Mouse (Mus musculus): ENCODE results near the gene B3gnt7.
"Not testable (repeated sequence)": the region's sequence is repeated elsewhere in the genome, so short reads cannot be mapped to it uniquely, and the experiment has no call there.

B3gnt7 gene

DNA sequence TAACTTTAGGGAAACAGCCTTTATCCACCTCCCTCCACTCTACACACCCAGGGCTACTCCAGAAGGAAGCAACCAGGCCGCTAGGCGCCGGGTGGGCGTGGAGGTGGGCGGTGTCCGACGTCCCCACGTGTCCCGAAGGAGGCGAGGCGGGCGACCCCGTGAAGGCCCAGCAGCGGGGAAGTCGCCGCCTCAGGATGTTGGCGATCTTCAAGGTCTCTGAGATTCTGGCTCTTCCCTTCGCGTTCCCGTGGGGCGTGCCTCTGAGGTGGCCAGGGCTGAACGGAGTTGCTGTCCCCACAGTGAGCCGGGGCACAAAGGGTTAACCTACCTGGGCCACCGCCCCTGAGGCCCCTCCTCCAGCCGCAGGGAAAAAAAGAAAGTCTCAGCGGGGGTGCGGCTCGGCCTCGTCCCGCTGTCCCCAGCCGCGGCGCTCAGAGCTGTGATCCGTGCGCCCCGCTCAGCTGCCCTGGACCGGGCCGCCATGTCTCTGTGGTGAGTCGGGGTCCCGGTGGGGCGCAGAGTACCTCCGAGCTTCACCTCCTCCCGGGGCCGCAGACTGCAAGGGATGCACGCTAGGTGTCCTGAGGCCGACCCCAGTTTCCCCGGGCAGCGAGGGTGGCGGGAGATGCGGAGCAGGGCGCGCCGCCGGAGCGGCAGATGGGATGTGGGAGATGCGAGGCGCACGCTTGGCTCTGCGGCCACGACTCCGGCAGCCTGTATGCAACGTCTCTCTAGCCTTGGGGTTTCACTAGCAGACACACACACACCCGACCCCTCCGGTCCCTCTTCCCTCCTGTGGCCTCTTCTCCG is 636 bp downstream of the B3gnt7 start:
- DNase-seq: peak; percentile 77

DNA sequence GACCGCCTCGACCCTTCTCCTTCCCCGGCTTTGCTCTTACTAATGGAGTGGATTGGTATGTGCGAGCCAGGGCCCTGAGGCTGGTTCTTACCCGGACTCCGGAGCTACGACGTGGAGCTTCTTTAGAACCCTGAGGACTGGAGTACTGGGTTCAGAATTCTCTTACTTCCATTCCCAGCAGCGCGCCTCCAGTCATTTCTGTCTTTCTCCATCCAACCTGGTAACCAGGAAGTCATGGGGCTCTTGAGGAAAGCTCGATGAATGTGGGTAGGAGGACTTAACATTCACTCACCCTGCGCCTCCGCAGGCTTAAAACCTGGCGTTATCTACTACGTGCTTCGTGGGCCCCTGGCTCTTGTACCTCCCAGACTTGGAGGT is 1.2 kb downstream of the B3gnt7 start:
- DNase-seq: peak; percentile 15

DNA sequence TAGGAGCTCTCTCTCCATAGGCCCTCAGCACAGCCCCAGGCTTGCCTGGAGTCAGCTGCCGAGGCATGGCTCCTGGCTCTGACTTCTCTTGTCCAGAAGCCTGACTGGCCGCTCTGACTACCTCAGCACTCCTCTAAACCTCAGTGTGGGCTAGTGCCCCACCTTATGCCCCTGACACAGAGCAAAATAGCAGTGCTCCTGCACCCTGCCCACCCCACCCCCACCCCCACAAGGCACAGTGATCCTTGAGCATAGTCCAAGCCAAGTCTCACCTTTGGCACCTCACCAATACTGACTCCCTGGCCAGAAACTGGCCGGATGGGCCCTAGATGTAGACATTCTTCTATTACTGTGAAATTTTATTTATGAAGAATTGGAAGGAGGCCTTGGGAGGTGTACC is 4.1 kb downstream of the B3gnt7 start:
- DNase-seq: no peak

GRCm38 (mm10) chr1:86307177-86307762 is 4.6 kb downstream of the B3gnt7 start:
- DNase-seq: no peak

DNA sequence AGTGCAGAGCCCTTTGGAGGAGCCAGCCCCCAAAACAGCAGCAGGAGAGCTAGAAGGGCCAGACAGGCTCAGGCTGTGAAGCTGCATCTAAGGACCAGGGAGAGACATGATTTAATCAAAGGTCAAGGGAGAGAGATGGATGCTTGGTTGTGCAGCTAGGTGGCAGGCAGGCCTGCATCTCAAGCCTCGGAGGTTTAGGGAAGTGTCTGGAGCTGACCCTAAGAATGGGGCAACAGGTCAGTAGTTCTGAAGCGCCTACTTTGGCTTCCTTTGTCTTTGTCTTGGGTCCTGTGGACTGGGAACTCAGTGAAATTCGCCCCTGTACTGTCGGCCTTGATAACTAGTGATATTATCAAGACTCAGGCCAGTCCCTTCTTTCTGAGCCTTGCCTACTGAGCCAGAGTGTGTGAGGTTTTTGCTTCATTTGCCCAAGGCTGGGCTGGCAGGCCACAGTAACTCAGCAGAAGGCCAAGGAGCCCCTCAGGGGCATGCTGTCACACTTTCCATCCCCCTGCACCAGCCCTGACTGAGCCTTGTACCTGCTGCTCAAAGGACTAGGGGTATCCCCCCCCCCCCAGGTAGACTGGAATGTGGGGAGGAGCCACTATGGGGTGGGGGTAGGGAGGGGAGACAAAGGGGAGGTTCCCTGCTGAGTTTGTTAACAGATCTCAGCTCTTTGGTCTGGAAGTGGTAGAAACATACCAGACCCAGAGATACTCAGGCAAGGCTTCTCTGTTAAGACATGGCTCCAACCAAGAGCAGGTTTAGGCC is 5.4 kb downstream of the B3gnt7 start:
- no peak for DNase-seq

DNA sequence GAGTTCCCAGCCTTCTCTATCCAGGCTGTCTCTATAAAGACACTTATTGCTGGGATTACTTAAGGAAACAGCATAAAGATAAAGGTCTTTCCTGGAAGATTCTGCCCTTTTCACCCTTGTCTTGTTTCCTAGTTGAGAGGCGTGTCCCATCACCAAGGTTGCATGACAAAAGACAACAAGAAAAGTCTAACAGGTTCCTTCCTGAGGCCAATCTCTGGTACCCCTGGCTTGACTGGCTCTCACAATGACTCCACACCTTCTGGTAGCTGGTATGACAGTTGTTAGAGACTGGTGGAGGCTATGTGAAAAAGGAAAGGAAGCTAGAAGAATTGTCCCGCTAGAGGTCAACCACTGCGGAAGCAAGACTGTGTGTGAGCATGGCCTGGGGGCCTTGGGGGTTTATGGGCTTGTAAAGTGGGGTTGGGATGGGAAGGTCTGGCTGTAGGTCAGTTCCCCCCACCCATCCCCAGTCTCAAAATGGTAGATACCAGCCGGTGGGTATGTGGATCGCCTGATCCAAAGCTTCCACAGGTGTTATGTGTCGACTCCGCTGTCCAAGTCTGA is 6.7 kb downstream of the B3gnt7 start:
- no peak for DNase-seq

DNA sequence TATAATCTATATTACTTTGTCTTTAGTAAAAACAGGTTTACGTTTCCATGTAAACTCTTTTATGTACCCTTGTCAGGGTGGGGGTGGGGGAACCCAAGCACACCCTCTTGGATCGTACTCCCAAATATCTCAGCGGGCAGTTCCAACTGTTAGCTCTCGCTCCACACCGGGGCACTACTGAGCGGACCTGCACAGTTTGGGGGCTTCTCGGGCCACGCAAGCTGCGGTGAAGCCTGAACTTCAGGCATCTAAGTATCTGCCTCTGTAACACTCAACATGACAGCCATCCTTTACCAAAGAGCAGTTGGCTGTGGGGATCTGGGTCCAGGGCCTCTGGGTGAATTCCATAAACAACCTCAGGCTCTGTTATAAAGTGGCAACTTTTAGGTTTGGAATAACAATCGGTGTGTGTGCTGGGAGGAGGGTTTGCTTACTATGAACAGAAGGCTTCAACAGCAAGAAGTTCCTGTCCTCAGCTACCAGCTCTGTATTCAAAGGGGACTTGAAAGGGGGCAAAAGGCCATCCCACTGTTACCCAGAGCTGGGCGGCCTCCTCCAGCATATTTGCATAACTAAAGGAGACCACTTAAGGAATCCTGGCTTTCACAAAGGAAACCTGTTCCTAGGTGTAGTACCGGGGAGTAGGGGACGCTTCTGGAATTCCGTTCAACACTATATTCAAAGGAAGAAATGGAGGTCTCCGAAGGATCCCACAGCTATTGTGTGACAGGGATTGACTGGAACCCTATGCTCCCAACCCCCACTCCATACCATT is 8.1 kb downstream of the B3gnt7 start:
- no peak for DNase-seq

- no peak for DNase-seq
Measured at GRCm38 (mm10) chr1:86311467-86312005, 8.9 kb downstream of the B3gnt7 start.

GRCm38 (mm10) chr1:86312269-86312668 is 9.6 kb downstream of the B3gnt7 start:
- DNase-seq: no peak

DNA sequence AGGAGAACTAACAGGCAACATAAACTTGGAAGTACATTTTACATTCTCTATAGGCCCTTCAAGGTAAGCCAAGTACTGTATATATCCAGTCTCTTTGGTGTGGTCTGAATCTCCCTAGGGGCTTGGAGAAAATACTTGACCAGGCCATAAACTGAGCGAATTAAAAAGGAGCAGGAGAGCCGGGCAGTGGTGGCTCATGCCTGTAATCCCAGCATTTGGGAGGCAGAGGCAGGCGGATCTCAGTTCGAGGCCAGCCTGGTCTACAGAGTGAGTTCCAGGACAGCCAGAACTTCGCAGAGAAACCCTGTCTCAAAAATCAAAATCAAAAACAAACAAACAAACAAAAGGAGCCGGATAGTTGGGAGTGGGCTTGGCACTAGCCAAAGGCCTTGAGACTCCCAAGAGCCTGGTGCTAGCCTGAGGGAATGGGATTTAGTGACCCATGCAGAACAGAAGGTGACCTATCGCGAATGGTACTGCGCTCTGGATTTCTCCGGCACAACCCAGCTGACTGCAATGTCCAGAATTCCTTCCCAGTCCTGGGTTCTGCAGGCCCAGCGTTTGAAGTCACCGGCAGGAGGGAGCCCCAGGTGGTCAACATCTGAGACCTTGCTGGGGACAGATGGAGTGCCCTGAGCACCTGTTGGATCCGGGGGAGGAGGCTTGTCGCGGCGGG is 10.6 kb downstream of the B3gnt7 start:
- DNase-seq: no peak

- DNase-seq: peak; percentile 49
Measured at GRCm38 (mm10) chr1:86313772-86314125, 11.1 kb downstream of the B3gnt7 start.

- no peak for DNase-seq
Measured at GRCm38 (mm10) chr1:86320822-86321413, 18.3 kb downstream of the B3gnt7 start.

- no peak for DNase-seq
Measured at GRCm38 (mm10) chr1:86336330-86336729, 33.7 kb downstream of the B3gnt7 start.

GRCm38 (mm10) chr1:86339156-86339812 is 36.7 kb downstream of the B3gnt7 start:
- DNase-seq: peak; percentile 93

DNA sequence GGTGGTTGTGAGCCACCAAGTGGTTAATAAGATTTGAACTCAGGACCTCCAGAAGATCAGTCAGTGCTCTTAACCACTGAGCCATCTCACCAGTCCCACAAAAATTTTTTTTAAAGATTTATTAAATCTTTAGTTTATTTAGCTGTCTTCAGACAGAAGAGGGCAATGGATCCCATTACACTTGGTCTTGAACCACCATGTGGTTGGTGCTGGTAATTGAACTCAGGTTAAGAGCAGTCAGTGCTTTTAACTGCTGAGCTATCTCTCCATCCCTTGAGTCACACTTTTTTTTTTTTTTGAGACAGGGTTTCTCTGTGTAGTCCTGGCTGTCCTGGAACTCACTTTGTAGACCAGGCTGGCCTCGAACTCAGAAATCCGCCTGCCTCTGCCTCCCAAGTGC is 38.5 kb downstream of the B3gnt7 start:
- not testable (repeated sequence) for DNase-seq

- no peak for DNase-seq
Measured at GRCm38 (mm10) chr1:86342371-86342770, 39.7 kb downstream of the B3gnt7 start.

DNA sequence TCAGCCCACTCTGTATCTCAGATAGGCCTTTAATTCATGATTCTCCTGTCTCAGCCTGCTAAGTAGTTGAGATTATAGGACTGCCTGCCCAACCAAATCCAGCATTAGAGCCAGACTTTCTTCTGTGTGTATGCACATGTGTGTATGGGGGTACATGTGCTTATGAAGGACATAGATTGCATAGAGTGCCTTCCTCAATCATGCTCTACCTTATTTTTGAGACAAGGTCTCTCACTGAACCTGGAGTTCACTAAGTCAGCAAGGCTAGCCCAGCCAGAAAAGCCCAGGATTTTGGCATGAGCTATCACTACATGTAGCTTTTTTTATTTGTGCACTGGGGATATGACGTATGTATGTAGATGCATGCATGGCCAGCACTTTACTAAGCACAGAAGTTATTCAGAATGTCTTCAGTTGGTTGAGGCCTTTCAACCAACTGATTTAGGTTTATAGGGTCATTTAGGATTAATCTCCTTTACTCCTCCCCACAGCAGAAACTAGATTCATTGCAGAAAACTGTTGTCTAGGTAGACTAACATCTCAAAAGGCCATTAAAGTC is 40.5 kb downstream of the B3gnt7 start:
- no peak for DNase-seq

- DNase-seq: peak; percentile 52
Measured at GRCm38 (mm10) chr1:86343969-86344861, 41.6 kb downstream of the B3gnt7 start.

DNA sequence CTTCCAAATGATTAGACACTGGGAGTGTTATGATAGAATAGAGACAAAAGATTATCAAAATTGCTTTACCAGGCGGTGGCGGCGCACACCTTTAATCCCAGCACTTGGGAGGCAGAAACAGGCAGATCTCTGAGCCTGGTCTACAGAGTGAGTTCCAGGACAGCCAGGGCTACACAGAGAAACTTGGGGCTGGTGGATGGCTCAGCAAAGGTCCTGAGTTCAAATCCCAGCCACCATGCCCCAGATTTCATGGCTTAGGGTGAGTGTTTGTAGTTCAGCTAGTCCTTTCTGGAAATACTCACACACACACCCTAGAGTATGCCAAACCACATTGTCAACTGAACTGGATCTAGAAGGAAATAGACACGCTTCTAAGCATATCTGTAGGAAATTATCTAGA is 42.4 kb downstream of the B3gnt7 start:
- no peak for DNase-seq

GRCm38 (mm10) chr1:86345956-86346355 is 43.3 kb downstream of the B3gnt7 start:
- DNase-seq: no peak
